Mouse (Mus musculus) intestine, postnatal 0 days (tissue): Measurements from ENCODE around the gene Dpep2nb. TPM values are rescaled to one million over a fixed set of nuclear protein-coding genes. Genes with fewer than 3 reads are reported as not detected.

Experiments
- ATAC-seq: fragments of 200-750 bp; cut with Nextera tagmentation; 2 replicates; pipeline ENCODE4 v1.8.0; 2017; ENCODE audit warnings: mild to moderate bottlenecking, moderate TSS enrichment, moderate library complexity
- H3K27ac ChIP-seq: fragments of 300-500 bp; sonication (generic); 2 replicates; pipeline ENCODE4 v1.5.1; 2014; ENCODE audit warnings: mild to moderate bottlenecking, low read depth, low read length, moderate library complexity
- H3K27me3 ChIP-seq: fragments of 300-500 bp; sonication (generic); replicated peaks from 2 replicates; pipeline ENCODE4 v1.6.1; 2014; ENCODE audit warnings: low read length, mixed read lengths; ENCODE audit not compliant: control insufficient read depth, insufficient read depth
- H3K36me3 ChIP-seq: fragments of 300-500 bp; sonication (generic); 2 replicates; pipeline ENCODE4 v1.6.1; 2014; ENCODE audit warnings: mild to moderate bottlenecking, moderate library complexity; ENCODE audit not compliant: control insufficient read depth, insufficient read depth
- H3K4me1 ChIP-seq: fragments of 300-500 bp; sonication (generic); replicated peaks from 2 replicates; pipeline ENCODE4 v1.6.1; 2014; ENCODE audit warnings: antibody characterized with exemption, low read length, mixed read lengths; ENCODE audit not compliant: control insufficient read depth, insufficient read depth
- H3K4me2 ChIP-seq: fragments of 300-500 bp; sonication (generic); replicated peaks from 2 replicates; pipeline ENCODE4 v1.6.1; 2014; ENCODE audit warnings: low read depth, mild to moderate bottlenecking, moderate library complexity
- H3K4me3 ChIP-seq: fragments of 300-500 bp; sonication (generic); 2 replicates; pipeline ENCODE4 v1.5.1; 2014; ENCODE audit warnings: low read depth, low read length
- H3K9ac ChIP-seq: fragments of 300-500 bp; sonication (generic); 2 replicates; pipeline ENCODE4 v1.6.1; 2014; ENCODE audit warnings: mild to moderate bottlenecking, low read depth, low read length
- H3K9me3 ChIP-seq: fragments of 300-500 bp; sonication (generic); 2 replicates; pipeline ENCODE4 v1.6.1; 2016; ENCODE audit warnings: mixed run types; ENCODE audit not compliant: control insufficient read depth
- CTCF ChIP-seq: sonication (generic); IDR thresholded peaks from 2 replicates; pipeline ENCODE4 v1.5.1; 2016; ENCODE audit warnings: low read depth, mild to moderate bottlenecking, control low read depth, antibody characterized with exemption, moderate library complexity
- WGBS: fragments of 180-500 bp; shearing (Covaris S2); extraction: QIAGEN DNeasy Blood & Tissue Kit; methylation state at CpG from one replicate; pipeline ENCODE4 v1.1.7; 2014; 5-methylcytosine and 5-hydroxymethylcytosine counted together
- polyA plus RNA-seq: library from polyadenylated mRNA; unstranded; fragments of >200 nt; fragmentation: Nextera tagmentation; extraction: Ambion mirVana; gene quantifications from 2 replicates; pipeline ENCODE4 v1.2.1, GENCODE M21; 2015

Gene Dpep2nb
- polyA plus RNA-seq, 1 experiment from 2014 or later = not detected

DNA sequence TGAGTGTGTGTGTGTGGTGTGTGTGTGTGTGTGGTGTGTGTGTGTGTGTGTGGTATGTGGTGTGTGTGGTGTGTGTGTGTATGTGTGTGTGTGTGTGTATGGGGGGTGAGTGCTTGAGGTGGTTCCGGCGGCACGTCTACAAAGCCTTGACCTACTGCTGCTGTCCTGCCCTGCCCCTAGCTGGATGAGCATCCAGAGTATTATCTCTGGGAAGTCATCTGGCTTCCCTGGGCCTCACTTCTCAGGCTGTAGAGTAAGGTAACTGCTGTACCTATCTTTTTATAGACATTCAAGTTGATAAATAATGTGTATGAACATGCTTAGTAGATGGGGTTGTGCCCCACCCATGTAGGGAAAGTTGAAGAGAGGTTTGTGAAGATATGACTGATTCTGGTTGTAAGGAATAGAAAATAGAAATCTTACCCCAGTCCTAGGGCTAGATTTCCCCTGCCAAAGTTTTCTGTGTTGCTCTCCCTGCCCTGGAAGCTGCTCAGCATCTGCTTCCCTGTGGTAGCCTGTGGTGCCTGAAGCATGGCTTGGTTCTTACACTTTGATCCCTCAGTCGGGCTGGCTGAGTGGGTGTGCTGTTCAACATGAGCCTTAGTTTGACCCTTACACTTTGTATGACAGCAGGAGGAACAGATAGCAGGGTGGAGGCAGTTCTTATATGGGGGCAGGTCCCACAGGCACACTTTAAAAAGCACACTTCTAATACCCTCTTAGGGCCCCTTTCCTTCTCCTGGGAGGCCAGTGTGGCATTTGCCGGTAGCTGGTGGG is 42.3 kb upstream of the Dpep2nb start:
- Histone ChIP-seq H3K4me3 (no peak overlapping the region), H3K4me2 (peak overlapping the region; percentile 32; the same call in 1 of the 2 replicates), H3K27ac (peak overlapping the region; percentile 64), H3K9me3 (no peaks in the 10 kb centered on the region), H3K4me1 (0 out of 2 replicates have a peak, but pooled peaks cover 4% of the 10 kb centered on the region), H3K27me3 (no peaks in the 10 kb centered on the region), H3K9ac (no peak overlapping the region), H3K36me3 (peaks cover 7% of the 10 kb centered on the region; the same call in 1 of the 2 replicates)
- peak; percentile 80 for ATAC-seq
- no peak for TF ChIP-seq CTCF
- 47% methylated on average over 5 of the region's 5 CpGs for WGBS

DNA sequence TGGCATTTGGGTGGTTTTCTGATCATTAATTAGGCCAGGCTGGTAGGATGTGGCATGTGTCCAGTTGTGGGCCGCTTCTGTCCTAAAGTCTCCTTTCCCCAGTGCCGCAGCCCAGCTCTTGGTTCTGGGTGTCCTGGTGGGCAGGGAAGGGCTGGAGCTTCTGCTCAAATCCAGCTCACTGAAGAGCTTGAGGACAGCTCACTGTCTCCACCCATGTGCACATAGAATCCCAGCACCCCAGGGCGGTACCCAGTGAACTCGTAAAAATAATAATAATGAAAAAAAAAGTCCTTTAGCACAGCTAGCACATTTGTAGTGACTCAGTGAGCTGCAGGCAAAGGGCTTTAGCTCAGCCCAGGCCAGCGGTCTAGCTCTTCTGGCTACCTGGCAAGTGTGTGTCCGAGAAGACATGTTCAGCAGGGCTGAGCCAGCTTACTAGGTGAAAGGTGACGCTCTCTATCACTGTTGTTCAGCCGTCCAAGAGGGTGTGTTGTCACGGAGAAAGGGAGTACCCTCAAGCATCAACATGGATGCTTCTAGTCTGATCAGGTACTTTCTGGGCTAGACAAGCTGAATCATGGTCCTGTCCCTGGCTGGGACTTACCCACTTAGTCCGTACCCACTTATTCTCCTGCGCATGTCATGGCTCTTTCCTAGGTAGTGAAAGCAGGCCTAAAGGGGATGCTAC is 41.2 kb upstream of the Dpep2nb start:
- H3K9me3 ChIP-seq = no peaks in the 10 kb centered on the region
- no peak overlapping the region for H3K9ac ChIP-seq
- 0 out of 2 replicates have a peak, but pooled peaks cover 4% of the 10 kb centered on the region for H3K4me1 ChIP-seq
- H3K27me3 ChIP-seq = no peaks in the 10 kb centered on the region
- H3K36me3 ChIP-seq = peaks cover 7% of the 10 kb centered on the region; the same call in 1 of the 2 replicates
- 0 out of 2 replicates have a peak, but pooled peaks have one; percentile 23 for ATAC-seq
- no peak overlapping the region for H3K4me3 ChIP-seq
- 78% methylated on average over 11 of the region's 11 CpGs for WGBS
- H3K4me2 ChIP-seq = no peak overlapping the region
- no peak for TF ChIP-seq CTCF
- no peak overlapping the region for H3K27ac ChIP-seq

DNA sequence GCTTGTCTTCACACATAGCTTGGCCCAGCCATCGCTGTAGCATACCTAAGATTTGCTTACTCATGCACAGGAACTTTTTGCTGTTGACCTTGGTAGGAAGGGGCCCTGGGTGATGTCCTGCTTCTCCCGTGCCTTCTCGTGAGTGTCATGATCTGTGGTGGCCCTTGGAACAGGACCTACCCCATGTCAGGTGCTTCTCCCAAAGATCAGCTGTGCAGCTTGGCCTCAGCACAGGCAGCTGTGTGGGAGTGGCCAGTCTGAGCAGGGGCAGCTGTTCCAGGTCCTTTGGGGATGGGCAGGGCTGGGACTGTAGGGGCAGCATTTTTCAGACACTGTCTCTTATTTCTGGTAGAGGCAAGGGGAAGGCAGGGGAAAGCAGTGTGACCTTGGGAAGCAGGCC is 38.4 kb upstream of the Dpep2nb start:
- H3K27me3 ChIP-seq = no peaks in the 10 kb centered on the region
- no peaks in the 10 kb centered on the region for H3K9me3 ChIP-seq
- TF ChIP-seq CTCF = no peak
- peaks cover 3% of the 10 kb centered on the region; the same call in 1 of the 2 replicates for H3K36me3 ChIP-seq
- H3K27ac ChIP-seq = no peak overlapping the region
- no peak overlapping the region for H3K4me3 ChIP-seq
- H3K9ac ChIP-seq = no peak overlapping the region; the same call in 1 of the 2 replicates
- peak; percentile 54; the same call in 1 of the 2 replicates for ATAC-seq
- H3K4me2 ChIP-seq = no peak overlapping the region
- 32% methylated on average over 3 of the region's 3 CpGs for WGBS
- H3K4me1 ChIP-seq = 0 out of 2 replicates have a peak, but pooled peaks cover 4% of the 10 kb centered on the region

- Histone ChIP-seq H3K9me3 (no peaks in the 10 kb centered on the region), H3K9ac (no peak overlapping the region), H3K4me1 (0 out of 2 replicates have a peak, but pooled peaks cover 4% of the 10 kb centered on the region), H3K27ac (no peak overlapping the region), H3K27me3 (no peaks in the 10 kb centered on the region), H3K4me2 (no peak overlapping the region), H3K4me3 (no peak overlapping the region), H3K36me3 (peaks cover 3% of the 10 kb centered on the region; the same call in 1 of the 2 replicates)
- no peak for TF ChIP-seq CTCF
- ATAC-seq = no peak
- 78% methylated on average over 2 of the region's 2 CpGs for WGBS
Observed at GRCm38 (mm10) chr8:106043055-106043454, 37.3 kb upstream of the Dpep2nb start.

GRCm38 (mm10) chr8:106040218-106040617 is 34.4 kb upstream of the Dpep2nb start:
- no peaks in the 10 kb centered on the region for H3K36me3 ChIP-seq
- H3K9me3 ChIP-seq = no peaks in the 10 kb centered on the region
- no peak overlapping the region for H3K27ac ChIP-seq
- ATAC-seq = no peak
- TF ChIP-seq CTCF = peak; percentile 39
- H3K4me2 ChIP-seq = no peak overlapping the region
- WGBS = 30% methylated on average over 4 of the region's 4 CpGs
- H3K9ac ChIP-seq = no peak overlapping the region
- no peaks in the 10 kb centered on the region for H3K27me3 ChIP-seq
- 0 out of 2 replicates have a peak, but pooled peaks cover 4% of the 10 kb centered on the region for H3K4me1 ChIP-seq
- H3K4me3 ChIP-seq = no peak overlapping the region

DNA sequence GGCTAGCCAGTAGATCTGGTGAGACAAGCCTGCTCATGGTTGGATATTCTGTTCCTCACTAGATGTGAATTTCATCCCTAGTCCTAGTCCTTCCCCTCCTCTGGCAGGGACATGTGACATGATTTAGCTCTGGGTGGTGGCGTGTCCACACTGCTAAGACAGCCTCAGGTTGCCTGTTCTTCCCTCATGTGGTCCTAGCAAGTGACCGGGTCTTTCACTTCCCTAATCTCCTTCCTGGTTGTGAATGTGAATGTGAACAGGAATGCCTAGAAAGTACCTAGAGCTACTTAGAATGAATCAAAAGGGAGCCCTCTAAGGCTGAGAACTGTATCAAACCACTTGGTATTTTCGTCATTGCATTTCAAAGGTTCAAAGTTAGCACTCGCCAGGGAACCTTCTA is 33.8 kb upstream of the Dpep2nb start:
- Histone ChIP-seq H3K9me3 (no peaks in the 10 kb centered on the region), H3K4me2 (no peak overlapping the region), H3K36me3 (no peaks in the 10 kb centered on the region), H3K4me1 (0 out of 2 replicates have a peak, but pooled peaks cover 4% of the 10 kb centered on the region), H3K27me3 (no peaks in the 10 kb centered on the region), H3K27ac (no peak overlapping the region), H3K4me3 (no peak overlapping the region), H3K9ac (no peak overlapping the region)
- WGBS = 71% methylated on average over 4 of the region's 4 CpGs
- no peak for TF ChIP-seq CTCF
- ATAC-seq = no peak
